Mouse (Mus musculus) cerebellum, adult 2 months (tissue): Measurements from ENCODE around the gene Zfp771. TPM values are rescaled to one million over a fixed set of nuclear protein-coding genes. Genes with fewer than 3 reads are reported as not detected.

ENCODE experiments used
- DNase-seq, 2 experiments: peaks; one replicate each; pipeline ENCODE4 v3.0.0; 2021
- H3K27ac ChIP-seq: fragments of 200-500 bp; 2 replicates; pipeline ENCODE4 v1.5.1; 2012; ENCODE audit warnings: low read length, control low read depth, inconsistent platforms; ENCODE audit not compliant: insufficient read depth
- H3K27me3 ChIP-seq: fragments of 200-500 bp; 2 replicates; pipeline ENCODE4 v1.6.1; 2012; ENCODE audit warnings: inconsistent platforms, mild to moderate bottlenecking, low read length, moderate library complexity; ENCODE audit not compliant: control insufficient read depth, insufficient read depth
- H3K4me1 ChIP-seq: fragments of 200-500 bp; 2 replicates; pipeline ENCODE4 v1.6.1; 2011; ENCODE audit warnings: low read length; ENCODE audit not compliant: control insufficient read depth, insufficient read depth
- H3K4me3 ChIP-seq: fragments of 200-500 bp; replicated peaks from 2 replicates; pipeline ENCODE3; 2011; ENCODE audit warnings: mild to moderate bottlenecking, low read depth, low read length, control low read depth; ENCODE audit not compliant: insufficient read depth
- CTCF ChIP-seq: fragments of 200-500 bp; IDR thresholded peaks from 2 replicates; pipeline ENCODE4 v1.5.1; 2011; ENCODE audit warnings: low read depth, mild to moderate bottlenecking, control low read depth, low read length, moderate library complexity, borderline replicate concordance; ENCODE audit not compliant: insufficient read depth
- POLR2A ChIP-seq: fragments of 200-500 bp; IDR thresholded peaks from 2 replicates; pipeline ENCODE4 v1.6.1; 2011; ENCODE audit warnings: low read length, control low read depth, borderline replicate concordance; ENCODE audit not compliant: insufficient read depth
- WGBS: fragments of 180-500 bp; shearing (Covaris S2); methylation state at CpG from one replicate; pipeline ENCODE4 v1.1.7; 2018; 5-methylcytosine and 5-hydroxymethylcytosine counted together
- polyA plus RNA-seq: library from polyadenylated mRNA; depleted of rRNA; stranded (reverse); fragments of >200 nt; gene quantifications from 2 replicates; pipeline ENCODE4 v1.2.3, GENCODE M21; 2012; rRNA removed

Zfp771 gene
- polyA plus RNA-seq, 1 experiment, result 88.7 TPM

GRCm38 (mm10) chr7:127289306-127289705 is 45.2 kb downstream of the Zfp771 start:
- 77% methylated on average over 2 of the region's 2 CpGs for WGBS
- TF ChIP-seq POLR2A (no peak), CTCF (no peak)
- DNase-seq, result no peak
- no peaks in the 10 kb centered on the region for H3K4me1 ChIP-seq
- H3K4me3 ChIP-seq, result no peak overlapping the region
- no peaks in the 10 kb centered on the region for H3K27me3 ChIP-seq
- no peak overlapping the region for H3K27ac ChIP-seq

- H3K27me3 ChIP-seq, result no peaks in the 10 kb centered on the region
- DNase-seq, result no peak
- H3K4me3 ChIP-seq, result no peak overlapping the region
- no peaks in the 10 kb centered on the region for H3K4me1 ChIP-seq
- WGBS, result 30% methylated on average over 8 of the region's 8 CpGs
- no peak for TF ChIP-seq POLR2A
- no peak for TF ChIP-seq CTCF
- no peak overlapping the region for H3K27ac ChIP-seq
Observed at GRCm38 (mm10) chr7:127290142-127290541, 46.1 kb downstream of the Zfp771 start.

GRCm38 (mm10) chr7:127296098-127296497 is 52.0 kb downstream of the Zfp771 start, which contains the start of gene Itgal:
Itgal (plus strand) TSS chr7:127296260.
- H3K27ac ChIP-seq, result no peak within 1 kb of the TSS
- WGBS, result 76% methylated on average over 11 of the region's 11 CpGs
- H3K27me3 ChIP-seq, result no peaks in the 10 kb centered on the region
- H3K4me1 ChIP-seq, result no peaks in the 10 kb centered on the region
- TF ChIP-seq CTCF (no peak), POLR2A (no peak)
- no peak within 1 kb of the TSS for H3K4me3 ChIP-seq
- no peak for DNase-seq

DNA sequence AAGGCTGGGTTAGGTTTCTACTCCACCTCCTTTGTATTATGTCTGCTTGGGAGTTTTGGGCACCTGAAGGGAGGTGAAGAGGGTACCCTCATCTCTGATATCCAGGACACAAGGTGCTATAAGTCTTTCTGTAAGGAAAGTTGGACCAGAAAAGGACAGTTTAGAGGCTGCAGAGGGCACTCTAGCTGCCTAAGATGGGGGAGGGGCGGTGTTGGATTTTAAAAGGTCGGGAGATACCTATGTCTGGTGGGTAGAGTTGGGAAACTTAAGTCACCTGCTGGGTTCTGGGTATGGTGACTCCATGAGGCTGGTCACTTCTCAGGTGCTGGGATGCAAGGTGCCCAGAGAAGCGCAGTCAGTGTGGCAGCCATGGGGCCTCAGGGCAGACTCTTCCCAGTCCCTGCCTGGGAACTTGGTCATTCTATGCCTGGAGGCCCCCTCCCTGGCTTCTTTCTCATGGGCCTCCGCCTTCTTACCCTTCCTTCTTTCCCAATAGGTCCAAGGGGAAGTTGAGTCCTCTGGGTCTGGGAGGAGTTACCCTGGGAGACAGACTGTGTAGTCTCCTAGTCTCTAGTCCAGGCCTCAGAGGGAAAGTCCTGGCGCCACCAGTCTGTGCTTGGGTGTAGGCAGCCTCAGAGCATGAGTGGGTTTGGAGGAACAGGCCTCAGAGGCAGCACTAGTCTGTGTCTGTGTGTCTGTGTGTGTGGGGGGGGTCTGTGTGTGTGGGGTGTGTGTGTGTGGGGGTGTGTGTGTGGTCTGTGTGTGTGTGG is 52.9 kb downstream of the Zfp771 start:
- DNase-seq, result no peak
- no peak for TF ChIP-seq CTCF
- no peak for TF ChIP-seq POLR2A
- H3K27ac ChIP-seq, result no peak overlapping the region
- H3K4me1 ChIP-seq, result no peaks in the 10 kb centered on the region
- no peak overlapping the region for H3K4me3 ChIP-seq
- no peaks in the 10 kb centered on the region for H3K27me3 ChIP-seq
- 87% methylated on average over 5 of the region's 5 CpGs for WGBS

GRCm38 (mm10) chr7:127297586-127298193 is 53.6 kb downstream of the Zfp771 start:
- DNase-seq, result no peak
- no peak overlapping the region for H3K27ac ChIP-seq
- WGBS, result 95% methylated on average over 5 of the region's 5 CpGs
- H3K4me1 ChIP-seq, result no peaks in the 10 kb centered on the region
- H3K4me3 ChIP-seq, result no peak overlapping the region
- TF ChIP-seq CTCF (no peak), POLR2A (no peak)
- no peaks in the 10 kb centered on the region for H3K27me3 ChIP-seq

Other genes with a start within 250 kb of the Zfp771 start
- gene Mvp, start 229.7 kb upstream of the Zfp771 start, polyA plus RNA-seq, result 19.9 and 21.0 TPM in 2 replicates
- gene Pagr1b, start 227.8 kb upstream of the Zfp771 start, polyA plus RNA-seq, result 2.8 and 5.2 TPM in 2 replicates
- 91.6 and 105 TPM in 2 replicates for gene Pagr1a, start 226.9 kb upstream of the Zfp771 start, polyA plus RNA-seq
- 362 and 365 TPM in 2 replicates for gene Gm42742, start 223.2 kb upstream of the Zfp771 start, polyA plus RNA-seq
- 600 and 672 TPM in 2 replicates for gene Prrt2, start 223.1 kb upstream of the Zfp771 start, polyA plus RNA-seq
- gene Maz, start 217.2 kb upstream of the Zfp771 start, polyA plus RNA-seq, result 198 and 213 TPM in 2 replicates
- gene Kif22, start 201.8 kb upstream of the Zfp771 start, polyA plus RNA-seq, result 7.7 and 9.1 TPM in 2 replicates
- 0.34 TPM in 1 of 2 replicates, not detected in the other for gene Zg16, start 156.9 kb upstream of the Zfp771 start, polyA plus RNA-seq
- gene AI467606, start 152.9 kb upstream of the Zfp771 start, polyA plus RNA-seq, result 1.4 and 2.1 TPM in 2 replicates
- gene Qprt, start 122.0 kb upstream of the Zfp771 start, polyA plus RNA-seq, result 2.1 and 2.2 TPM in 2 replicates
- gene Spn, start 106.5 kb upstream of the Zfp771 start, polyA plus RNA-seq, result 0.16 and 0.18 TPM in 2 replicates
- gene Cd2bp2, start 48.2 kb upstream of the Zfp771 start, polyA plus RNA-seq, result 101 and 103 TPM in 2 replicates
- 72.4 and 83.9 TPM in 2 replicates for gene Tbc1d10b, start 35.8 kb upstream of the Zfp771 start, polyA plus RNA-seq
- 1.6 and 3.0 TPM in 2 replicates for gene Mylpf, start 35.4 kb upstream of the Zfp771 start, polyA plus RNA-seq
- gene Zfp553, start 11.2 kb upstream of the Zfp771 start, polyA plus RNA-seq, result 16.6 and 17.6 TPM in 2 replicates
- gene Sept1, start 11.1 kb upstream of the Zfp771 start, polyA plus RNA-seq, result 11.3 and 12.5 TPM in 2 replicates
- gene Dctpp1, start 16.4 kb downstream of the Zfp771 start, polyA plus RNA-seq, result 23.8 and 25.6 TPM in 2 replicates
- gene Sephs2, start 29.8 kb downstream of the Zfp771 start, polyA plus RNA-seq, result 31.1 and 31.7 TPM in 2 replicates
- gene Itgal, start 52.0 kb downstream of the Zfp771 start, polyA plus RNA-seq, result 0.87 and 1.4 TPM in 2 replicates
- 21.2 TPM in 2 replicates for gene Zfp768, start 101.3 kb downstream of the Zfp771 start, polyA plus RNA-seq
- 8.2 and 8.6 TPM in 2 replicates for gene Zfp747, start 131.8 kb downstream of the Zfp771 start, polyA plus RNA-seq
- gene 9130019O22Rik, start 142.9 kb downstream of the Zfp771 start, polyA plus RNA-seq, result 3.9 and 4.4 TPM in 2 replicates
- gene E430018J23Rik, start 149.4 kb downstream of the Zfp771 start, polyA plus RNA-seq, result 4.8 and 5.9 TPM in 2 replicates
- gene Zfp764, start 162.5 kb downstream of the Zfp771 start, polyA plus RNA-seq, result 4.0 and 4.3 TPM in 2 replicates
- 19.3 and 20.6 TPM in 2 replicates for gene Zfp688, start 177.8 kb downstream of the Zfp771 start, polyA plus RNA-seq
- gene Zfp689, start 204.9 kb downstream of the Zfp771 start, polyA plus RNA-seq, result 6.8 and 6.9 TPM in 2 replicates
- gene Prr14, start 215.3 kb downstream of the Zfp771 start, polyA plus RNA-seq, result 57.9 and 66.1 TPM in 2 replicates
- gene Fbrs, start 234.9 kb downstream of the Zfp771 start, polyA plus RNA-seq, result 35.5 and 37.2 TPM in 2 replicates